Mouse (Mus musculus): ENCODE results near the gene Ap1m2. TPM values are rescaled to one million over a fixed set of nuclear protein-coding genes. Genes with fewer than 3 reads are reported as not detected.

Gene Ap1m2
- total and polyA plus RNA-seq, 2 experiments, result 0.28 to 0.55 TPM

- Histone ChIP-seq H3K9ac (ENCODE audit: low read depth, low read length) (peak overlapping the region; percentile 87), H3K27ac (replicated peaks; ENCODE audit: insufficient read depth, low read depth, low read length) (peak overlapping the region; percentile 56), H3K79me2 (ENCODE audit: control insufficient read depth, insufficient read depth, low read length) (peaks cover 6% of the 10 kb centered on the region), H3K27me3 (ENCODE audit: control insufficient read depth, insufficient read depth, low read length) (no peaks in the 10 kb centered on the region), H3K4me3 (ENCODE audit: insufficient read depth, low read depth, low read length) (peak overlapping the region; percentile 68), H3K4me1 (ENCODE audit: control insufficient read depth, insufficient read depth, low read length) (peaks cover 5% of the 10 kb centered on the region), H3K36me3 (ENCODE audit: control insufficient read depth, insufficient read depth, low read length) (no peaks in the 10 kb centered on the region)
- no peak for TF ChIP-seq CTCF (IDR thresholded peaks at IDR 0.05; ENCODE audit: low read depth, low read length)
- TF ChIP-seq POLR2A (IDR thresholded peaks at IDR 0.05; ENCODE audit: extremely low read depth, insufficient read depth, low read length), result no peak
- 2% methylated on average over 20 of the region's 20 CpGs for WGBS
- no peak for DNase-seq (ENCODE audit: extremely low read depth, low read depth, low spot score)
Measured at GRCm38 (mm10) chr9:21290589-21290988, 21.5 kb downstream of the Ap1m2 start.

GRCm38 (mm10) chr9:21289337-21289671 is 22.8 kb downstream of the Ap1m2 start:
- H3K4me3 ChIP-seq (ENCODE audit: insufficient read depth, low read depth, low read length), result no peak overlapping the region
- H3K4me1 ChIP-seq (ENCODE audit: control insufficient read depth, insufficient read depth, low read length), result peaks cover 5% of the 10 kb centered on the region
- 80% methylated on average over 2 of the region's 2 CpGs for WGBS
- H3K27ac ChIP-seq (replicated peaks; ENCODE audit: insufficient read depth, low read depth, low read length), result no peak overlapping the region
- no peak overlapping the region for H3K9ac ChIP-seq (ENCODE audit: low read depth, low read length)
- H3K79me2 ChIP-seq (ENCODE audit: control insufficient read depth, insufficient read depth, low read length), result peaks cover 6% of the 10 kb centered on the region
- H3K36me3 ChIP-seq (ENCODE audit: control insufficient read depth, insufficient read depth, low read length), result no peaks in the 10 kb centered on the region; the same call in 1 of the 2 replicates
- no peak for DNase-seq (ENCODE audit: extremely low read depth, low read depth, low spot score)
- no peaks in the 10 kb centered on the region for H3K27me3 ChIP-seq (ENCODE audit: control insufficient read depth, insufficient read depth, low read length)
- TF ChIP-seq CTCF (IDR thresholded peaks at IDR 0.05; ENCODE audit: low read depth, low read length), result no peak
- TF ChIP-seq POLR2A (IDR thresholded peaks at IDR 0.05; ENCODE audit: extremely low read depth, insufficient read depth, low read length), result no peak

GRCm38 (mm10) chr9:21288404-21289336 is 23.5 kb downstream of the Ap1m2 start:
- peak overlapping the region; percentile 51 for H3K27ac ChIP-seq (replicated peaks; ENCODE audit: insufficient read depth, low read depth, low read length)
- peaks cover 5% of the 10 kb centered on the region for H3K4me1 ChIP-seq (ENCODE audit: control insufficient read depth, insufficient read depth, low read length)
- H3K79me2 ChIP-seq (ENCODE audit: control insufficient read depth, insufficient read depth, low read length), result peaks cover 6% of the 10 kb centered on the region
- no peak for DNase-seq (ENCODE audit: extremely low read depth, low read depth, low spot score)
- peak overlapping the region; percentile 65 for H3K9ac ChIP-seq (ENCODE audit: low read depth, low read length)
- peak overlapping the region; percentile 65; the same call in 1 of the 2 replicates for H3K4me3 ChIP-seq (ENCODE audit: insufficient read depth, low read depth, low read length)
- no peaks in the 10 kb centered on the region for H3K27me3 ChIP-seq (ENCODE audit: control insufficient read depth, insufficient read depth, low read length)
- peaks cover 2% of the 10 kb centered on the region; the same call in 1 of the 2 replicates for H3K36me3 ChIP-seq (ENCODE audit: control insufficient read depth, insufficient read depth, low read length)
- TF ChIP-seq CTCF (IDR thresholded peaks at IDR 0.05; ENCODE audit: low read depth, low read length), result no peak
- 71% methylated on average over 13 of the region's 13 CpGs for WGBS

GRCm38 (mm10) chr9:21287571-21288402 is 24.4 kb downstream of the Ap1m2 start, which contains the start of gene Kri1:
Gene Kri1, minus strand, starts transcription at chr9:21287969.
- Histone ChIP-seq H3K36me3 (ENCODE audit: control insufficient read depth, insufficient read depth, low read length) (peaks cover 5% of the 10 kb centered on the region; the same call in 1 of the 2 replicates), H3K27ac (replicated peaks; ENCODE audit: insufficient read depth, low read depth, low read length) (peak within 1 kb of the TSS; percentile 79), H3K4me1 (ENCODE audit: control insufficient read depth, insufficient read depth, low read length) (peaks cover 5% of the 10 kb centered on the region), H3K4me3 (ENCODE audit: insufficient read depth, low read depth, low read length) (peak within 1 kb of the TSS; percentile 95), H3K27me3 (ENCODE audit: control insufficient read depth, insufficient read depth, low read length) (no peaks in the 10 kb centered on the region), H3K9ac (ENCODE audit: low read depth, low read length) (peak within 1 kb of the TSS; percentile 94), H3K79me2 (ENCODE audit: control insufficient read depth, insufficient read depth, low read length) (peaks cover 6% of the 10 kb centered on the region)
- under 1% methylated on average over 59 of the region's 59 CpGs for WGBS
- peak; percentile 96 for DNase-seq (ENCODE audit: extremely low read depth, low read depth, low spot score)
- peak; percentile 89; the same call in 1 of the 2 replicates for TF ChIP-seq POLR2A (IDR thresholded peaks at IDR 0.05; ENCODE audit: extremely low read depth, insufficient read depth, low read length)
- no peak for TF ChIP-seq CTCF (IDR thresholded peaks at IDR 0.05; ENCODE audit: low read depth, low read length)

- H3K27ac ChIP-seq (replicated peaks; ENCODE audit: insufficient read depth, low read depth, low read length), result no peak overlapping the region
- no peak overlapping the region for H3K9ac ChIP-seq (ENCODE audit: low read depth, low read length)
- DNase-seq (ENCODE audit: extremely low read depth, low read depth, low spot score), result no peak
- H3K79me2 ChIP-seq (ENCODE audit: control insufficient read depth, insufficient read depth, low read length), result peaks cover 6% of the 10 kb centered on the region
- H3K27me3 ChIP-seq (ENCODE audit: control insufficient read depth, insufficient read depth, low read length), result no peaks in the 10 kb centered on the region
- peaks cover 5% of the 10 kb centered on the region for H3K4me1 ChIP-seq (ENCODE audit: control insufficient read depth, insufficient read depth, low read length)
- H3K4me3 ChIP-seq (ENCODE audit: insufficient read depth, low read depth, low read length), result no peak overlapping the region
- TF ChIP-seq CTCF (IDR thresholded peaks at IDR 0.05; ENCODE audit: low read depth, low read length) (no peak), POLR2A (IDR thresholded peaks at IDR 0.05; ENCODE audit: extremely low read depth, insufficient read depth, low read length) (no peak)
- WGBS, result 67% methylated on average over 3 of the region's 3 CpGs
- H3K36me3 ChIP-seq (ENCODE audit: control insufficient read depth, insufficient read depth, low read length), result peaks cover 9% of the 10 kb centered on the region; the same call in 1 of the 2 replicates
Measured at GRCm38 (mm10) chr9:21286753-21287152, 25.4 kb downstream of the Ap1m2 start.

Data from liver, adult 2 months (tissue).